Mouse (Mus musculus) CD8-positive naive resting alpha-beta T cell, adult 2 months (primary cell): ENCODE data around the gene Gpsm2.
"Not testable (repeated sequence)": the region's sequence is repeated elsewhere in the genome, so short reads cannot be mapped to it uniquely, and the experiment has no call there.

ENCODE experiments used
- DNase-seq, 2 experiments: peaks; one replicate each; pipeline ENCODE4 v3.0.0; 2022; ENCODE audit warnings: low read depth in 2 of 2, low spot score in 2 of 2

Gpsm2 gene

GRCm38 (mm10) chr3:108658612-108659011 is 63.5 kb downstream of the Gpsm2 start:
- no peak for DNase-seq

- no peak for DNase-seq
Observed at GRCm38 (mm10) chr3:108655486-108655885, 66.6 kb downstream of the Gpsm2 start.

- DNase-seq = no peak
Observed at GRCm38 (mm10) chr3:108654566-108654965, 67.5 kb downstream of the Gpsm2 start.

GRCm38 (mm10) chr3:108653710-108654379 is 68.3 kb downstream of the Gpsm2 start, which contains the start of gene Clcc1:
TSS of gene Clcc1 (plus strand) at chr3:108653913.
- DNase-seq = peak; percentile 92 to 96

- DNase-seq = peak in 1 of 2 experiments; percentile 5
Observed at GRCm38 (mm10) chr3:108652866-108653642, 69.1 kb downstream of the Gpsm2 start.

- not testable (repeated sequence) for DNase-seq
Observed at GRCm38 (mm10) chr3:108647681-108648080, 74.4 kb downstream of the Gpsm2 start.

GRCm38 (mm10) chr3:108646036-108646435 is 76.1 kb downstream of the Gpsm2 start:
- DNase-seq = no peak

GRCm38 (mm10) chr3:108644856-108645255 is 77.3 kb downstream of the Gpsm2 start:
- DNase-seq = no peak

GRCm38 (mm10) chr3:108640998-108641397 is 81.1 kb downstream of the Gpsm2 start:
- no peak for DNase-seq

- DNase-seq = no peak
Observed at GRCm38 (mm10) chr3:108639412-108639811, 82.7 kb downstream of the Gpsm2 start.

GRCm38 (mm10) chr3:108634761-108635160 is 87.3 kb downstream of the Gpsm2 start:
- DNase-seq = no peak
